In the genomic region with DNA sequence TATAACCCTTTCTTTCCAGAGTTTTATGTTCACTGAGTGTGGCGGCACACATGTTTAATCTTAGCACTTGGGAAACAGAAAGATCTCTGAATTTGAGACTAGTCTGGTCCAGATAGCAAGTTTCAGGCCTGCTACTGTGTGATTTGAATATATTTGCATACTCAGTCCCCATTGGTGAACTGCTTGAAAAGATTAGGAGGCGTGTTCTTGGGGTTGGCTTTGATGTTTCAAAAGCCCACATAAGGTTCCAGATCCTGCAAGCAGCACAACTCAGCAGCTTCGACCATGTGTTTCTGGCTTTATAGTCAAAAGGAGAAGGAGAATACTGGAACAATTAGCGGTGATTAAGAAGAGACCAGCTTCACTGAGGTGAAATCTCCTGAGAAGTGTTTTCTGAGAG, we compare ENCODE assay signal across 11 mouse cellular contexts.
DNase-seq lines count a peak whose midpoint lies in the region; ATAC-seq lines count a peak whose summit lies in the region.
"Had no signal": no experiment of that assay in that cellular context is flagged by ENCODE, and none has a peak within 500 bp of the region (broad histone marks: within the 10 kb centered on the region; RNA-seq: fewer than 3 reads in every experiment).

No protein-coding gene starts in this region.

- H3K4me2 ChIP-seq in lung, embryonic 15.5 days: no peak overlapping the region
- H3K4me2 ChIP-seq in midbrain, embryonic 11.5 days: no peak overlapping the region
- H3K4me2 ChIP-seq: limb, embryonic 15.5 days had no signal

- H3K9ac ChIP-seq in lung, embryonic 15.5 days: no peak overlapping the region
- H3K9ac ChIP-seq in midbrain, embryonic 11.5 days (ENCODE audit: low read length): no peak overlapping the region
- H3K9ac ChIP-seq: limb, embryonic 15.5 days had no signal

- no peaks in the 10 kb centered on the region for H3K4me1 ChIP-seq in lung, embryonic 15.5 days
- no peaks in the 10 kb centered on the region for H3K4me1 ChIP-seq in midbrain, embryonic 11.5 days (ENCODE audit: control insufficient read depth, insufficient read depth, low read length)

- no peaks in the 10 kb centered on the region for H3K36me3 ChIP-seq in lung, embryonic 15.5 days
- H3K36me3 ChIP-seq in midbrain, embryonic 11.5 days (ENCODE audit: control insufficient read depth, insufficient read depth, low read length): no peaks in the 10 kb centered on the region
- H3K36me3 ChIP-seq: limb, embryonic 15.5 days had no signal

- H3K4me3 ChIP-seq in lung, embryonic 15.5 days: no peak overlapping the region
- H3K4me3 ChIP-seq in midbrain, embryonic 11.5 days (ENCODE audit: low read depth, low read length): no peak overlapping the region
- H3K4me3 ChIP-seq: limb, embryonic 15.5 days had no signal

- no peak overlapping the region for H3K27ac ChIP-seq in lung, embryonic 15.5 days
- no peak overlapping the region for H3K27ac ChIP-seq in midbrain, embryonic 11.5 days (ENCODE audit: low read depth, low read length)
- H3K27ac ChIP-seq: limb, embryonic 15.5 days had no signal

- H3K9me3 ChIP-seq in lung, embryonic 15.5 days: no peaks in the 10 kb centered on the region
- no peaks in the 10 kb centered on the region for H3K9me3 ChIP-seq in midbrain, embryonic 11.5 days (ENCODE audit: control insufficient read depth, low read length)
- H3K9me3 ChIP-seq: limb, embryonic 15.5 days had no signal

- ATAC-seq in CD4-positive, CD25-positive, alpha-beta regulatory T cell, adult 4 months: no peak
- ATAC-seq in lung, embryonic 15.5 days (ENCODE audit: borderline replicate concordance, extremely low read depth, low FRiP score, low TSS enrichment): peak; percentile 39; the same call in 1 of the 2 replicates
- ATAC-seq in megakaryocyte-erythroid progenitor cell, adult 5-6 weeks (replicated peaks; ENCODE audit: low FRiP score, low TSS enrichment, poor library complexity, severe bottlenecking): peak; percentile 94
- no peak for ATAC-seq in midbrain, embryonic 11.5 days (ENCODE audit: low FRiP score)
- ATAC-seq: midbrain, embryonic 16.5 days had no signal

- H3K27me3 ChIP-seq in lung, embryonic 15.5 days: no peaks in the 10 kb centered on the region
- H3K27me3 ChIP-seq in midbrain, embryonic 11.5 days (ENCODE audit: control insufficient read depth, insufficient read depth, low read length): no peaks in the 10 kb centered on the region
- H3K27me3 ChIP-seq: limb, embryonic 15.5 days had no signal

- 38% methylated on average over 4 of the region's 4 CpGs for WGBS in lung, embryonic 15.5 days
- 49% methylated on average over 4 of the region's 4 CpGs for WGBS in midbrain, embryonic 11.5 days

- DNase-seq in CD4-positive, CD25-positive, alpha-beta regulatory T cell, adult 2 months (ENCODE audit: low read depth, low spot score): peak; percentile 9
- DNase-seq in lung, postnatal 25 days (ENCODE audit: low spot score): no peak
- DNase-seq in c-Kit-positive CD71-positive TER-119-positive erythroid progenitor cells, embryonic 14.5 days (ENCODE audit: low spot score): peak; percentile 2
- no peak for DNase-seq in midbrain, embryonic 11.5 days (ENCODE audit: low spot score, missing footprints)
- DNase-seq in cerebellum, adult 9-11 months: no peak
- DNase-seq: spleen, adult 18-20 months had no signal

Comparison
In these comparisons a context has a peak if more than half of its experiments do, and no peak if none do; other contexts are left out.
1. DNase-seq: peak in CD4-positive, CD25-positive, alpha-beta regulatory T cell, adult 2 months (single experiment) and c-Kit-positive CD71-positive TER-119-positive erythroid progenitor cells, embryonic 14.5 days (single experiment); none in lung, postnatal 25 days (single experiment), midbrain, embryonic 11.5 days (single experiment) and cerebellum, adult 9-11 months (single experiment).
2. ATAC-seq: peak in lung, embryonic 15.5 days (single experiment) and megakaryocyte-erythroid progenitor cell, adult 5-6 weeks (single experiment); none in CD4-positive, CD25-positive, alpha-beta regulatory T cell, adult 4 months (single experiment) and midbrain, embryonic 11.5 days (single experiment).